Mouse (Mus musculus): ENCODE measurements around the gene Tnfsf13.
A peak's percentile ranks its signal among the peaks of the same experiment; 100 is the strongest.

Tnfsf13 gene

DNA sequence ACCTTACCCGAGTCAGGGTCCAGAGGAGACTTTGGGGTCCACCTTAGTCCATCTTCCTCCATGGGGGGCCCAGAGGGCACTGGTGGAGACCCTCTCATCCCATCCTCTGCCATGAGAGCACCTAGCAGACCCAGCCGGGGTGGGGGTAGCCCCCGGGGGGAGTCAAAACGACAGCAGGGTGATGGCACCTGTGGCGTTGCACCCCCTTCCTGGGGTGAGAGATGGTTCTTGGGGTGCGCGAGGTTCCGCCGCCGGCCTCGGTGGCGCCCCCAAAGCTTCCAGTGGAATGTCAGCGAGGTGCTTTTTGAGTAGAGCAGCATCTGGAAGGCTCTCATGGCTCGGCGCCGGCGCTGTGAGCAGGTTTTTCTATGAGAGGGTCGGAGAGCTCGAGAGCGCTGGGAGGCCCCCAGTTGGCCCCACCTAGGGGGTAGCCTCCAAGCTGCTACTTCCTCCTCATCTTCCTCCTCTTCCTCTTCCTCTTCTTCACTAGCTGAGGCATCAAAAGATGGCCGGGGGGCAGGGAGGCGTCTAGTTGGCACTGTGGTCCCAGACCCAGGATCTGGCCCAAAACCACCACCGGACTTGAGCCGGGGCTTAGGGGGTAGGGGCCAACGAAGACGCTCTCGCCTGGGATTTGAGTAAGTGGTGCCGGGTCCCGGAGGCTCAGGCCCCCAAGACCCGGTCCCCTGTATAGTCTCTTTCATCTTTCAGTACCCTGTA, 5.3 kb downstream of the Tnfsf13 start:
- DNase-seq = no peak

DNA sequence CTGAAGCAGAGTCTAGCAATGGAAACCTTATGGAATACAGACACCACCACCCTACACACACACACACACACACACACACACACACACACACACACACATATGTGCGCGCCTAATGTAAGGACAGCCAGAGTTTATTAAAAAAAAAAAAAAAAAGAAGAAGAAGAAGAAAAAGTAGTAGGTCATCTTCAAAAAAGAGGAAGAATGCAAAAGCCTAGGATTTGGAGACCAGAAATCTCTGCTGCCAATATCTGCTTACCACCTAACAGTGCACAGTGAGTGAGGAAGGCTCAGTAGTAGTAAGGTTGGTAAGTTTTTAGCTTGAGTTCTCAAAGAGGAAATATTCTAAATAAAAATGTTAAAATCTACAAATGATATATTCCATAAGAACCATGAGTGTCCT, 6.4 kb downstream of the Tnfsf13 start:
- DNase-seq = no peak

DNA sequence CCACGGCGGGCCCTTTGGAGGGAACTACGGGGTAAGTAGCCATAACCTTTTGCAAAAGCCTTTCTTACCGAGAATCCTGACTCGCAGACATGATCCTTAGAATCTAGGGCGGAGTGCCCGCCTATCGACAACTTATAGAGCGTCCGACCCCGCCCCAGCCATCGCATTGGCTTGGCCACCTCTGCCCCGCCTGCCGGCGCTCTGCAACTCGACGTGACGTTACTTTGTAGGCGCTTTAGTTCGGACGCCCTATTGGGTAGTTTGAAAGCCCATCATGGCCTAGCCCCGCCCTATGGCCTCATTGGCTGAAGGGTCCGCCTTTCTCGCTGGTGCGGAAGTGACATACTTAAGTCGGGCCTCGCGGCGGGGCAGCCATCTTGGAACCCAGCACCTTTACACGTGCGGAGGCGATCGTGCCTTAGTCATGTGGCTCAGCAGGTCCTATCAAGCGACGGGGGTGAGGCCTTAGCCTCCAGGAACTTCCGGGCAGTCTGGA, 13.3 kb downstream of the Tnfsf13 start, which contains the start of gene Eif4a1:
Gene Eif4a1 (minus strand): TSS at position 213 of the 496 bp plus-strand sequence.
- peak; percentile 100 for DNase-seq

DNA sequence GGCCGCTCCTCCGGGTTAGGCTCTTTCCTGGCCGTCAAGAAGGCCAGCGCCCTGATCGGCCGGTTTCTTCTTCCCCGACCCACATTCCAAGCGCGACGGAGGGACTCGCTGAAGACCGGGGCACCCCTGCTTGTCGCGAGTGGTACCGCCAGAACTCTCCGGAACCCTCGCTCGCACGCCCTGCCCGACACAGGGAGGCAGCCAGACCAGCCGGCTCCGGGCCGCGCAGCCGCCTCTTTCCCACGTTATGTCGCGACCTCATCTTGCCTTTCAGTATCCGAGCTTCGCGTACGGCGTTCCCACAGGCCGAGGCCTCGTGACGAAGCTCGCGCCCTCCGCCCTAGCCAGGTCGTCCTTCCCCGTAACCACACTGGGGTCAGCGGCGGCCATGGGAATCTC, 13.9 kb downstream of the Tnfsf13 start:
- no peak for DNase-seq

DNA sequence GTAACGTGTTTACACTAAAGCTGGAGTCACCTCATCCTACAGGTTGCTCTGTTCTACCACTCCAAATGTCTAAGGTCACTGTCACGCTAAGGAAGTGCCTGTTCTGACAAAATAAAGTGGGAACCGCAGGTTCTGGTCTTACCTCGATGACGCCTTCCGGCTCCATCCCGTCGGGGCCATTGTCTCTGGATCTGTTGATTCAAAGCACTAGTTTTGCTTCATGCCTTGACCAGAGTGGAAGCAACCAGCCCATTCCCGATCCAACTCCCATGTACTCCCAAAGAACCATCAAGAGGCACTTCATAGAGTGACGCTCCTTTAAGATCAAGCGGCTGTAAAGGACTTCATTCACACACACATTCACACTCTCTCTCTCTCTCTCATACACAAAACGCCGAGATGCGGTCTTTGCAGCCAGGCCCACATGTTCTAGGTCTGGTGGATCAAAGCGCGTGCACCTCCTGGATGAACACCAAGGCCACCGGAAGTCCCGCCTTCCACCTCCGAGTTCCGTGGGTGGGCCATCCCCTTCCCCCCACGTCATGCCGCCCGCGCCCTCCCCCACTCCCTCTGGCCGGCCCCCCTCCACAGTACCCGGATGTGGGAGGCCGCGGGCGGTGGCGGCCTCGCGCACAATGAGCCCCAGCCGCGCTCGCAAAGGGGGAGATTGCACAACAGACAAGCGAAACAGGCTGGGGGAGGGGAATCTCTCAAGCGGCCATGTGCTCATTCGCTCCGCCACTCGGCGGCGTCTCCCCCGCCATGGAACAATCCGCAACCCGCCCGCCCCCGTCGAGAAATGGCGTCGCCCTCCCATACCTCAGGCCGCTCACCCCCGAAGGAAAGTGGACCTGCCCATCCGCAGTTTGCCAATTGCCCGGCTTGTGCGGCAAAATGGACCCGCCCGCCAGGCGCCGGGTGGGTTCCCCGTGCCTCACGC, 14.5 kb downstream of the Tnfsf13 start:
- peak; percentile 94 to 95 for DNase-seq

DNA sequence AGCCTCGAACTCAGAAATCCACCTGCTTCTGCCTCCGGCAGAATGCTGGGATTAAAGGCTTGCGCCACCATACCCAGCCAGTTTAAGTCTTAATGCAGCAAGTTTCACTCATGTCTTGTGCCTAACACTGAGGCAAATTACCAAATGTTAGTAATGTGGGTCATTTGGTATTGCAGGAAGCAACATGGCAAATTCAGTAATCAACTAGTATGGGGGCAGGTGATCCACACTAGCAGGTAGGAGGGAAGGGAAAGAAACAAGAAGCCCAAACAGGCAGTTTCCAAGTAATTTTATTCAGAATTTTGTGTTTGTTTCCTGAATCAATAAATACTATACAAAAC, 18.9 kb downstream of the Tnfsf13 start:
- no peak for DNase-seq

DNA sequence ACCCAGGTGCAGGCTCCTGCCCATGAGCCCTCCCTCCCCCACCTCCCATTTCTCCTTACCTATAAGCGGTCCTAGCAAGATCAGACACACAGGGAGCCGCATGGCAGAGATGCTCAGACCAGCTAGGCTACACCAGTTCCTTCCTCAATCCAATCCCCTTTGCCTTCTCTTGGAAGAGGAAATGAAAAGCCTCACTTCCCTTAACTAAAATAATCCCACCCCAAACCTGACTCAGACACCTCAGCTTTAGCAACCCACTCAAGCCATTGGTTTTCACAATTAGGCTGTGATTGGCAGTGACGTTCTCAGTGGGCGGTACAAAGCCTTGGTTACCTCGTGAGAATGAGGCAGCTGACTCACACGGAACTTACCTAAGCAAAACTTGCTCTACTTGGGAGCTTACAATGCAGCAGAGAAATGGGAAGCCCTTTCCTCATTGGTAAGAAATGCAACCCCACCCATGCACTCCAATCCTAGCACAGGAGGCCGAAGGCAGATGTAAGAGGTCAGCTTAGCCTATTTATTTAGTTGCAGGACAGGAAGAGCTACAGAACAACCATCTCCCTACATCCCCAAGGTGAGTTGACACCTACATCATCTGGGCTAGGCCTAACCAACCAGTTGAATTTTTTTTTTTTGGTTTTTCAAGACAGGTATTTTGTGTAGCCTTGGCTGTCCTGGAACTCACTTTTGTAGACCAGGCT, 19.5 kb downstream of the Tnfsf13 start, which contains the start of gene Cd68:
Gene Cd68 (minus strand): TSS at position 193 of the 704 bp plus-strand sequence.
- peak; percentile 81 for DNase-seq

DNA sequence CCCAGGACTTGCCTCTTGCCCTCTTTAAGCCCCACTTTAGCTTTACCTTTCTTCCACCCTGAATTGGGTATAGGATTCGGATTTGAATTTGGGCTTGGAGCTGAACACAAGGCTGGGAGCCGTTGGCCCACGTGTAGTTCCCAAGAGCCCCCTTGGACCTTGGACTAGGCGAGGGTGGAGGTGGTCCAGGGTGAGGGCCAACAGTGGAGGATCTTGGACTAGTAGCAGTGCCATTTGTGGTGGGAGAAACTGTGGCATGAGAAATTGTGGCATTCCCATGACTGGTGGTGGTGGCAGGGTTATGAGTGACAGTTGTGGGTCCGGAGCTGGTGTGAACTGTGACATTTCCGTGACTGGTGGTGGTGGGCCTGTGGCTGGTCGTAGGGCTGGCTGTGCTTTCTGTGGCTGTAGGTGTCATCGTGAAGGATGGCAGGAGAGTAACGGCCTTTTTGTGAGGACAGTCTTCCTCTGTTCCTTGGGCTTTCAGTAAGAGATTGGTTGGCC, 20.1 kb downstream of the Tnfsf13 start:
- no peak for DNase-seq

DNA sequence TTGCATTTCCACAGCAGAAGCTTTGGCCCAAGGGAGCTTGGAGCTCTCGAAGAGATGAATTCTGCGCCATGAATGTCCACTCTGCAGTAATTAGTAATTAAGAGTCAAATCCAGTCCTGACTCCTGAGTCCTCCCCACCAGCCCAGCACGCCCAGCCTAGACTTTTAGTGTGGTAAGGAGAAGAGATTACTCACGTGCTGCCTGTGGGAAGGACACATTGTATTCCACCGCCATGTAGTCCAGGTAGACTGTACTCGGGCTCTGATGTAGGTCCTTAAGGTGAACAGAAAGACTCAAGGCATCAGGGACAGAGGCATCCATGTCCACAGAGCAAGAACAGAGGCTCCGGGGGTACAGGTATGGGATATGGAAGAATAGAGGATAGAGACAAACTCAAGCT, 20.7 kb downstream of the Tnfsf13 start:
- no peak for DNase-seq

DNA sequence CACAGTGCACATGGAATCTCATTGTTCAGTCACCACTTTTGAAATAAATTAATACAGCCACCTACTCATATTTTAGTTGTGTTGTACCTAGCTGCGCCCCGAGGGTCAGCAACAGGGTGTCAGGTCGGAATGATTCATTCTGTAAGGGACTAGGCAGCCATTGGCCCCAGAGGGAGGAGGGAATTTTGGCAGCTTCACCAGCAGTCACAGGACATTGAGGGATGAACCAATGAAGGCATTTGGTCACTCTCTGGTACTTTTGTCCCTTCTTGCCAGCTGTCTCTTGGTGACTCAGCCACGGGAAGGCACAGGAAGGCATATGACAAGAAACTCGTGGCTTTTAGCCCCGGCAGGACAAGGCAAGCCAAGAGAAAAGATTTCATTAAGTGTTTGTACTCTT, 21.8 kb downstream of the Tnfsf13 start:
- no peak for DNase-seq

DNA sequence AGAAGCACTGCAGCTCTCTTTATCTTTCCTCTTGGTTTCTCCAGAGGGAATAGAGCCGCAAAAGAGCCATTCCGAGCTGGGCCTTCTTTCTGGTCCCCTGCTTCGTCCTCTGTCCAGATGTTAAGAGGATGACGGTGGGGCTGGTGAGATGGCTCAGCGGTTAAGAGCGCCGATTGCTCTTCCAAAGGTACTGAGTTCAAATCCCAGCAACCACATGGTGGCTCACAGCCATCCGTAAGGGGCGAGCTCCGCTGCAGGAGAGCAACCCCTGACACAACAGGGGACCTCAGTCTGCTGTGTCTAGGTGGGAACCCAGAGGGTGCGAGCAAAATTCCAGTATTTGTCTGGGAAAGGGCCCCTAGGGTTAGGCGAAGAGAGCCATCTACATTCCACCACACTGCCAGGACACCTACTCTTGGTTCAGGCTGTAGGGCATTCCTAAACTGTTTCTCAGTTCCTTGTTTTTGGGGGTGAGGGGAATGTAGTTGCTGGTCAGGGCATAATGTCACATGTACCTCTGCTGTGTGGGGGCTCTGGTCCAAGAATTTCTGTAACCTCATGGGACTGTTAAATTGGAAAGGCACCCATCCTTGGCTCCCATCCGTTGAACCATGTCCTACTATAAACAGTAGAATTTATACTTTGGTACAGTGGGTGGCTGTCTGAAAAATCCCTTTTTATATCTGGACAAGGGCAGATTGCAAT, 22.5 kb downstream of the Tnfsf13 start:
- DNase-seq = no peak

DNA sequence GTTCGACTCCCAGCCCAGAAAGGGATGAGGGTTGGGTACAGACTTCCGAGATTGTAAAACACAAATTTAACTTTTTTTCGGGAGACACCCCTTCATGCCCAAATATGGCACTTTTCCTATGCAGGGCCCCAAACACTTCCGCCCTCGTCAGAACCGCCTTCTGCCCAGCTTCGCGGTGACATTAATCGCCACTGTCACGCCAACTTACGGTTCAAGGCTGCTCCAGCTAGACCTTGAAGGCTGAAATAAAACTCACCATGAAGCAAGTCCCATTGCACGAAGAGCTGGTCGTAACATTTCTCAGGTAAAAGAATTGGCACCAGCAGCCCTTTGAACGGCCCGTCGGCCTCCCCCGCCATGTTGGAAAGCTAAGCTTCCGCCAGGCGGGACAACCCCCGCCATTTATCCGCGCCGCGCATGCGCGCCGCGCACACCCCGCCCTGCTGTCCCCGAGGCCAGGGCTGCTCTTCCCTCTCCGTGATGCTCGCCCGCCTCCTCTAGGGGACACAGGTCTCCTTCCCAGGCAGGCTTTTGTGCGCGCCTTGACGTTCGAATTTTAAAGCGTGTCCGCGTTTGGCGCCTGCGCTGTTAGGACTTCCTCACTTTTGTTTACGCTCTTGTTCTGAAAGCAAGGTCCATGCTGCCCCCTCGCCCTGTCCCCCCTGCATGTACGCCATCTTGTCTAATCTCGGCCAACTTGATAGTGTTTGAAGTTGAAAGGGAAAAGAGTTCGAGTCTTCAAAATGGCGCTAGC, 23.2 kb downstream of the Tnfsf13 start, which contains the start of gene Mpdu1:
Gene Mpdu1 (minus strand): TSS at position 430 of the 754 bp plus-strand sequence.
- DNase-seq = peak; percentile 95 to 97

DNA sequence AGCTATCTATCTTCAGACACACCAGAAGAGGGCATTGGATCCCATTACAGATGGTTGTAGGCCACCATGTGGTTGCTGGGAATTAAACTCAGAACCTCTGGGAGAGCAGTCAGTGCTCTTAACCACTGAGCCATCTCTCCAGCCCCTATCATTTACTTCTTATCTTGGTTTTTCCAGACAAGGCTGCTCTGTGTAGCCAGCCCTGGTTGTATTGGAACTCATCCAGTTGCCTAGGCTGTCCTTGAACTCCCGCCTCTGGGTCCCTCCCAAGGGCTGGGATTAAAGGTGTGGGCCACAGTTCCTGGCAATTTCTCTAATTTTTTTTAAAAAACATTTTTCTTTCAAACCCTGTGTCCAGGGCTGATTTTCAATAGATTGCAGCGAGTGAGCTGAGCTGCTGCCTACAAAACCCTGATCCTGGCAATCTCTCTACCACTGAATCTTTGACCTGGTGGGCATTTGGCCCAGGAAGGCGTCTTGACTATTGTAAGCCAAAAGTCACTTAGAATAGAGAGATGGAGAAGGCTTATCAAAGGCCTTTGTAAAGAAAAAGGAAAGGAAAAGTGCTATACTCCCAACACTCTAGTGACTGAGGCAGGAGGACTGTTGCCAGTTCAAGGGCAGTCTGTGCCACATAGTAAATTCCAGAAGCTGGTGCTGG, 24.2 kb downstream of the Tnfsf13 start:
- no peak for DNase-seq

DNA sequence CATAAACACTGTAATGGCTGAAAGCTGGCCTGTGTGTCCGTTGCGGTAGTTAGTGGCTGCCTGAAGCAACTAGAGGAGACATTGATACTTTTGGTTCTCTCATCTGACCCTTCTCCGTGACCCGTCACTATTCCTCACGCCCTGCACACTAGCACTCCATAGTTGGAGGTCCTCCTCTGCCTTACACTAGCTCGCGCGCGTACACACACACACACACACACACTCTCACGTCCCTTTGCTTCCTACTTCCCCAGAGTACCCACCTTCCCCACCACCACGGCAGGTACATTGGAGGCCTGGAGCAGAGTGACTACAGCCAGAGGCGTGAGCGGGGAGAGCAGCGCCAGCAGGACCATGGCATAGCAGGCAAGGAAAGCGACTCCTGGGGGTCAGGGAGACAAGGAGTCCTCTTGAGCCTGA, 28.1 kb downstream of the Tnfsf13 start:
- no peak for DNase-seq

DNA sequence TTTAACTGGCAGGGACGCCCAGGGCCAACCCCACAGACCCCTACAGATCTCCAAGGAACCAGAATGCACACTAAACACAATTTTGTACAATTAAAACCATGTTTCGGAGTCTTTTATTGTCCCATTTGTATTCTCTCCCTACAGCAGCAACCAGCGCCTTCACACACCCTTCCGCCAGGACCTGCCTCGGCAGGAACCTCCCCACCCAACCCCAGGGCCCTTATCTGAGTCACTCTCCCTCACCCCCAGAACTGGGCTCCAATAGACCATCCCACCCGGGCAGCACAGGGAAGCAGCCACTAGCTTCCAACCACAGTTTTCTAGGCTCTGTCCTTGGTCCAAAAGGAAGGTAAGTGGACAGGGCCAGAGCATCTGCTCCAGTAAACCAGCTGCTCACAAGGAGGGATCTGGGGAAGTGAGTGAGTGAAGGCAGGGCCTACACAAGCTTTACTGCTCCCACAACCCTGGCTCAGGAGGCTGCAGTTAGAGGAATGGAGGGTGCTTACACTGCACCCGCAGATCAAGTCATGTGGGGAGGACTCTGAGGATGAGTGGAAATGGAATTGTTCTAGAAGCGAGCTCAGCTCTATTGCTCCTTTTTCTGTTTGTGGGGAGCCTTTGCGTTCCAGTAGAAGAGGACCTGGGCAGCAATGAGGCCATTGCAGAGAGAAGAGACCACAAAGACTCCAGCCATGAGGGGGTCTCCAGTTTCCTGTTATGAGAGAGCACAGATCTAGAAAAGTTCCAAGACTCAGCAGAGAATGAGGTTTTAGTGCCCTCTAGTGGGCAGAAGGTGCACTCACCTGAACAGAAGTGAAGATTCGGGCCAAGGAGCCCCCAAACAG, 28.7 kb downstream of the Tnfsf13 start:
- peak in 1 of 2 experiments; percentile 39 for DNase-seq

DNA sequence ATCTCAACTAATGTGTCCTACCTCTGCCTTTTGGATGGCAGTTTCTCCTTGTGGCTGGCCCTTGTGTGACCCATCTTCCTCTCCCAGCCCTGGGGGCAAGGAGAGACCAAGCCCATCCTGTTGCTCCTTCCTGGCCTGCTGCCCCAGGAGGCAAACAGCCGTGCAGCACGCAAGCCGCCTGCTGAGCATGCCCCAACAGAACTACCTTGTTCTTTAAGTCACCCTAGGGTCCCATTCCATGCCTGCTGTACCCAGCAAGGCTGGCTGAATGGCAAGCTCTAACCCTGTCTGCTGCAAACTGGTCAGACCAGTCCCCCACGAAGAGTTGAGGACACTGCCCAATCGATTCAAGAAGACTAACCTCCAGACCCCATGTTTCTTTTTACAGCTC, 29.5 kb downstream of the Tnfsf13 start:
- no peak for DNase-seq

DNA sequence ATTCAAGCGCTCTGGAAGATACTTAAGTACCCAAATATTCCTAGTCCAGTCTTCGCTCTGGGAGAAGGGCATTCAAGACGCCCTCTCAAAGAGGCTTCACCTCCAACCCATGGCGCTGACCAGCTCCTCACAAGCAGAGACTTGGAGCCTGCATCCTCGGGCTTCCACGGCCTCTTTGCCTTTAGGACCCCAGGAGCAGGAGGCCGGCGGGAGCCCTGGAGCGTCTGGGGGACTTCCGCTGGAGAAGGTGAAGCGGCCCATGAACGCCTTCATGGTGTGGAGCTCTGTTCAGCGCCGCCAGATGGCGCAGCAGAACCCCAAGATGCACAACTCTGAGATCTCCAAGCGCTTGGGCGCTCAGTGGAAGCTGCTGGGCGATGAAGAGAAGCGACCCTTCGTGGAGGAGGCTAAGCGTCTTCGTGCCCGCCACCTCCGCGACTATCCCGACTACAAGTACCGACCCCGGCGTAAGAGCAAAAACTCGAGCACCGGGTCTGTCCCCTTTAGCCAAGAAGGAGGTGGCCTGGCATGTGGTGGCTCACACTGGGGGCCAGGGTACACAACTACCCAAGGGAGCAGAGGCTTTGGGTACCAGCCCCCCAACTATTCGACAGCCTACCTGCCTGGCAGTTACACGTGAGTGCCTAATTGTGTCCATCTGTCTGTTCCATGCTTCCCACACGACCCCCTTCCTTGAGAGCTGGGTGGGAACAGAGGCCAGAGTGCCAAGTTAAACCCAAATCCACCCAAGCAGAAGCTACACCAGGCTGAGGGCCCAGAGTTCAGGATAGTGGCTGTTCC, 30.1 kb downstream of the Tnfsf13 start, which contains the start of gene Sox15:
Gene Sox15 (plus strand): TSS at position 51 of the 801 bp plus-strand sequence.
- peak; percentile 49 to 60 for DNase-seq

DNA sequence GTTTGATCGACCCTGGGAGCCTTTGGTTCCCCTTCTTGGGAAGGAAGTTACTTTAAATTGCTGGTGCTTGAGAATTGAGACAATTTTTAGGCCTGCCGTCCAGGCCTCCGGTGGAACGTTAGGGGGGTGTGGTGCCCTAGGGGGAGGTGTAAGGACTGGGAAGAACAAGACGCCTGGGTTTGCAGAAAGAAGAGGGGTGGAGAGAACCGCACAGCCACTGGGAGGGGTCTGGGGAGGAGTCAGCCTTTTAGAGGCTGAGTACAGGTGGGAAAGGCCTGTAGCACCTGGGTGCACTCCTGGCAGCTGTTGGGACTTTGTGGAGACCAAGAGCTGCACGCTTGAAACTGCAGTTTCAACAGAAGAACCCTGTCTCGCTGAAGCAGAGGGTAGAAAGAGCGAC, 30.8 kb downstream of the Tnfsf13 start:
- peak; percentile 26 to 52 for DNase-seq

DNA sequence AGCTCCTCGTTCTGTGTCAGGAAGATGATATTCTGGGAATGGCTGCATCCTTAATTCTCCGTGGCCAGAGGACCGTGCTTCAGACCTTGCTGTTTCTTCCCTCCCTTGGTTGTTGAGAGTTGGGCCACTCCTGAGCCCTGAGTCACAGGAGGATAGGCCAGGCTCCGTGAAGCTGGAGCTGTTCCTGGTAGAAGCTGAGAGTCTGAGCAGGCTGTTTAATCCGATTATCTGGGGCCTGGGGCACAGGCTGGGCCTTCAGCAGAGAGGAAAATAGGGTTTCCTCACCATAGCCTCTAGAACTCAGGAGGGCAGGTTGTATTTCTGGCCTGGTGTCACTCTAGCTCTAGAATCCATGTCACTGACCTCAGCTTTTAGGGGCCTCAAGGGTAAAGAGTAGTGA, 32.2 kb downstream of the Tnfsf13 start:
- DNase-seq = no peak

All from lung, adult 18-20 months (tissue).